Mouse (Mus musculus): ENCODE data around the gene Ifi27. TPM values are rescaled to one million over a fixed set of nuclear protein-coding genes. Genes with fewer than 3 reads are reported as not detected.

Ifi27 gene
- total RNA-seq (2014; rRNA removed) (18.4 and 28.6 TPM in 2 replicates), polyA plus RNA-seq (2015; fragmentation: Nextera tagmentation; extraction: Ambion mirVana) (26.7 and 29.2 TPM in 2 replicates)

- H3K4me1 ChIP-seq (ENCODE audit: insufficient read depth, low read length): no peaks in the 10 kb centered on the region
- ATAC-seq (no peak), DNase-seq (ENCODE audit: low spot score) (peak; percentile 5)
- TF ChIP-seq CTCF (IDR thresholded peaks at IDR 0.05; ENCODE audit: low read depth): no peak
- H3K4me2 ChIP-seq (ENCODE audit: low read depth, low read length): peak within 1 kb of the TSS; percentile 30; the same call in 1 of the 2 replicates
- no peak within 1 kb of the TSS for H3K9ac ChIP-seq (replicated peaks; ENCODE audit: low read length)
- WGBS: 78% methylated on average over 8 of the region's 8 CpGs
- no peak within 1 kb of the TSS for H3K27ac ChIP-seq
- no peaks in the 10 kb centered on the region for H3K9me3 ChIP-seq (ENCODE audit: low read length)
- no peaks in the 10 kb centered on the region for H3K36me3 ChIP-seq (ENCODE audit: insufficient read depth, low read length)
- no peaks in the 10 kb centered on the region for H3K27me3 ChIP-seq (ENCODE audit: insufficient read depth, low read length)
- H3K4me3 ChIP-seq (ENCODE audit: low read length): no peak within 1 kb of the TSS
Measured at GRCm38 (mm10) chr12:103433986-103434731, at the start of gene Ifi27. Gene Ifi27 (plus strand): TSS chr12:103434211.

- DNase-seq (ENCODE audit: low spot score): peak; percentile 98
- peak within 1 kb of the TSS; percentile 88 for H3K4me2 ChIP-seq (ENCODE audit: low read depth, low read length)
- no peaks in the 10 kb centered on the region for H3K36me3 ChIP-seq (ENCODE audit: insufficient read depth, low read length)
- H3K27ac ChIP-seq: peak within 1 kb of the TSS; percentile 57
- H3K27me3 ChIP-seq (ENCODE audit: insufficient read depth, low read length): no peaks in the 10 kb centered on the region
- H3K4me3 ChIP-seq (ENCODE audit: low read length): peak within 1 kb of the TSS; percentile 69
- no peaks in the 10 kb centered on the region for H3K9me3 ChIP-seq (ENCODE audit: low read length)
- under 1% methylated on average over 58 of the region's 58 CpGs for WGBS
- no peak for TF ChIP-seq CTCF (IDR thresholded peaks at IDR 0.05; ENCODE audit: low read depth)
- peak within 1 kb of the TSS; percentile 76 for H3K9ac ChIP-seq (replicated peaks; ENCODE audit: low read length)
- peak; percentile 99 for ATAC-seq
- peaks cover 7% of the 10 kb centered on the region; the same call in 1 of the 2 replicates for H3K4me1 ChIP-seq (ENCODE audit: insufficient read depth, low read length)
Measured at GRCm38 (mm10) chr12:103388505-103389347, 45.3 kb upstream of the Ifi27 start, which contains the start of gene Otub2. Gene Otub2 (plus strand): TSS chr12:103388682.

- Histone ChIP-seq H3K9ac (replicated peaks; ENCODE audit: low read length) (peak overlapping the region; percentile 76), H3K4me1 (ENCODE audit: insufficient read depth, low read length) (peaks cover 7% of the 10 kb centered on the region; the same call in 1 of the 2 replicates), H3K4me2 (ENCODE audit: low read depth, low read length) (peak overlapping the region; percentile 88), H3K27me3 (ENCODE audit: insufficient read depth, low read length) (no peaks in the 10 kb centered on the region), H3K27ac (no peak overlapping the region), H3K9me3 (ENCODE audit: low read length) (no peaks in the 10 kb centered on the region), H3K4me3 (ENCODE audit: low read length) (peak overlapping the region; percentile 69), H3K36me3 (ENCODE audit: insufficient read depth, low read length) (no peaks in the 10 kb centered on the region)
- no peak for TF ChIP-seq CTCF (IDR thresholded peaks at IDR 0.05; ENCODE audit: low read depth)
- ATAC-seq (no peak), DNase-seq (ENCODE audit: low spot score) (no peak)
- WGBS: 61% methylated on average over 2 of the region's 2 CpGs
Measured at GRCm38 (mm10) chr12:103389348-103389727, 44.7 kb upstream of the Ifi27 start.

- ATAC-seq: no peak
- H3K4me1 ChIP-seq (ENCODE audit: insufficient read depth, low read length): peaks cover 7% of the 10 kb centered on the region; the same call in 1 of the 2 replicates
- no peaks in the 10 kb centered on the region for H3K27me3 ChIP-seq (ENCODE audit: insufficient read depth, low read length)
- no peak overlapping the region for H3K9ac ChIP-seq (replicated peaks; ENCODE audit: low read length)
- no peak overlapping the region for H3K4me3 ChIP-seq (ENCODE audit: low read length)
- no peak for TF ChIP-seq CTCF (IDR thresholded peaks at IDR 0.05; ENCODE audit: low read depth)
- 0 out of 2 replicates have a peak overlapping the region, but pooled peaks have one; percentile 88 for H3K4me2 ChIP-seq (ENCODE audit: low read depth, low read length)
- WGBS: 68% methylated on average over 4 of the region's 4 CpGs
- H3K36me3 ChIP-seq (ENCODE audit: insufficient read depth, low read length): no peaks in the 10 kb centered on the region
- no peak overlapping the region for H3K27ac ChIP-seq
- H3K9me3 ChIP-seq (ENCODE audit: low read length): no peaks in the 10 kb centered on the region
- DNase-seq (ENCODE audit: low spot score): no peak
Measured at GRCm38 (mm10) chr12:103389982-103390381, 44.0 kb upstream of the Ifi27 start.

GRCm38 (mm10) chr12:103391098-103391497 is 42.9 kb upstream of the Ifi27 start:
- H3K4me3 ChIP-seq (ENCODE audit: low read length): no peak overlapping the region
- no peaks in the 10 kb centered on the region for H3K9me3 ChIP-seq (ENCODE audit: low read length)
- no peak for DNase-seq (ENCODE audit: low spot score)
- WGBS: 86% methylated on average over 7 of the region's 7 CpGs
- ATAC-seq: no peak
- H3K9ac ChIP-seq (replicated peaks; ENCODE audit: low read length): no peak overlapping the region
- H3K36me3 ChIP-seq (ENCODE audit: insufficient read depth, low read length): no peaks in the 10 kb centered on the region
- TF ChIP-seq CTCF (IDR thresholded peaks at IDR 0.05; ENCODE audit: low read depth): no peak
- no peaks in the 10 kb centered on the region for H3K27me3 ChIP-seq (ENCODE audit: insufficient read depth, low read length)
- H3K27ac ChIP-seq: no peak overlapping the region
- H3K4me2 ChIP-seq (ENCODE audit: low read depth, low read length): no peak overlapping the region
- H3K4me1 ChIP-seq (ENCODE audit: insufficient read depth, low read length): peaks cover 7% of the 10 kb centered on the region; the same call in 1 of the 2 replicates

- WGBS: 59% methylated on average over 6 of the region's 6 CpGs
Measured at GRCm38 (mm10) chr12:103393528-103393927, 40.5 kb upstream of the Ifi27 start.

More at GRCm38 (mm10) chr12:103393528-103393927, 40.5 kb upstream of the Ifi27 start:
- TF ChIP-seq CTCF (IDR thresholded peaks at IDR 0.05; ENCODE audit: low read depth): no peak
- Histone ChIP-seq H3K9me3 (ENCODE audit: low read length) (no peaks in the 10 kb centered on the region), H3K4me3 (ENCODE audit: low read length) (no peak overlapping the region), H3K4me1 (ENCODE audit: insufficient read depth, low read length) (peaks cover 7% of the 10 kb centered on the region; the same call in 1 of the 2 replicates), H3K27me3 (ENCODE audit: insufficient read depth, low read length) (no peaks in the 10 kb centered on the region), H3K36me3 (ENCODE audit: insufficient read depth, low read length) (no peaks in the 10 kb centered on the region), H3K4me2 (ENCODE audit: low read depth, low read length) (no peak overlapping the region), H3K27ac (no peak overlapping the region), H3K9ac (replicated peaks; ENCODE audit: low read length) (no peak overlapping the region)
- DNase-seq (ENCODE audit: low spot score) (no peak), ATAC-seq (no peak)

All from hindbrain, postnatal 0 days (tissue).